20 mouse cellular contexts compared by ENCODE assay signal in genomic region chr2:75202587-75203220, GRCm38 (mm10).
DNase-seq lines count a peak whose midpoint lies in the region; ATAC-seq and TF ChIP-seq lines count a peak whose summit lies in the region.
"Had no signal": no experiment of that assay in that cellular context is flagged by ENCODE, and none has a peak within 500 bp of the region (broad histone marks: within the 10 kb centered on the region; RNA-seq: fewer than 3 reads in every experiment).

No protein-coding gene starts in this region.

- H3K36me3 ChIP-seq in hindbrain, embryonic 13.5 days = no peaks in the 10 kb centered on the region
- H3K36me3 ChIP-seq in hindbrain, postnatal 0 days (ENCODE audit: insufficient read depth, low read length) = no peaks in the 10 kb centered on the region
- no peaks in the 10 kb centered on the region for H3K36me3 ChIP-seq in kidney, embryonic 16.5 days (ENCODE audit: insufficient read depth, low read length)
- H3K36me3 ChIP-seq in limb, embryonic 10.5 days = no peaks in the 10 kb centered on the region
- H3K36me3 ChIP-seq: forebrain, embryonic 10.5 days; midbrain, embryonic 12.5 days; neural tube, embryonic 13.5 days had no signal

- H3K4me2 ChIP-seq in hindbrain, embryonic 13.5 days = no peak overlapping the region
- H3K4me2 ChIP-seq in hindbrain, postnatal 0 days (ENCODE audit: low read depth, low read length) = no peak overlapping the region
- H3K4me2 ChIP-seq in kidney, embryonic 16.5 days (replicated peaks; ENCODE audit: low read depth, low read length) = no peak overlapping the region
- H3K4me2 ChIP-seq: hindbrain, embryonic 14.5 days; liver, embryonic 11.5 days; midbrain, embryonic 12.5 days; neural tube, embryonic 13.5 days had no signal

- H3K4me1 ChIP-seq in hindbrain, embryonic 13.5 days (replicated peaks) = peaks cover 5% of the 10 kb centered on the region
- no peaks in the 10 kb centered on the region for H3K4me1 ChIP-seq in hindbrain, postnatal 0 days (ENCODE audit: insufficient read depth, low read length)
- H3K4me1 ChIP-seq in kidney, embryonic 16.5 days (ENCODE audit: insufficient read depth, low read length) = peaks cover 6% of the 10 kb centered on the region
- H3K4me1 ChIP-seq in limb, embryonic 10.5 days = peaks cover 56% of the 10 kb centered on the region
- H3K4me1 ChIP-seq: midbrain, embryonic 12.5 days had no signal

- no peak for DNase-seq in hindbrain, postnatal 0 days (ENCODE audit: low spot score)
- peak; percentile 15 for DNase-seq in retina, postnatal 1 day
- no peak for DNase-seq in retina, embryonic 14.5 days (ENCODE audit: low spot score)
- DNase-seq in limb, embryonic 10.5 days (ENCODE audit: low spot score) = no peak
- no peak for DNase-seq in gastrocnemius, postnatal 4 days (ENCODE audit: low spot score in 2 of 2)
- DNase-seq in adrenal gland, adult 2 months = no peak
- DNase-seq: adrenal gland, postnatal 14 days; cerebellum, postnatal 14 days; gastrocnemius, postnatal 14 days; lung, adult 18-20 months; right cerebral cortex, adult 18-20 months had no signal

- no peak for TF ChIP-seq CTCF in hindbrain, postnatal 0 days (IDR thresholded peaks at IDR 0.05; ENCODE audit: low read depth)

- H3K9ac ChIP-seq in hindbrain, embryonic 13.5 days = no peak overlapping the region
- no peak overlapping the region for H3K9ac ChIP-seq in hindbrain, postnatal 0 days (replicated peaks; ENCODE audit: low read length)
- H3K9ac ChIP-seq in kidney, embryonic 16.5 days (replicated peaks; ENCODE audit: low read length) = no peak overlapping the region
- H3K9ac ChIP-seq: hindbrain, embryonic 14.5 days; midbrain, embryonic 12.5 days; neural tube, embryonic 13.5 days had no signal

- H3K9me3 ChIP-seq in hindbrain, embryonic 13.5 days = no peaks in the 10 kb centered on the region
- H3K9me3 ChIP-seq in hindbrain, postnatal 0 days (ENCODE audit: low read length) = no peaks in the 10 kb centered on the region
- H3K9me3 ChIP-seq in kidney, embryonic 16.5 days (ENCODE audit: low read length) = no peaks in the 10 kb centered on the region
- no peaks in the 10 kb centered on the region for H3K9me3 ChIP-seq in limb, embryonic 10.5 days (replicated peaks)
- H3K9me3 ChIP-seq: forebrain, embryonic 10.5 days; midbrain, embryonic 12.5 days; neural tube, embryonic 13.5 days had no signal

- no peak for ATAC-seq in hindbrain, embryonic 13.5 days (ENCODE audit: low FRiP score)
- no peak for ATAC-seq in hindbrain, postnatal 0 days
- ATAC-seq in kidney, embryonic 16.5 days (ENCODE audit: low FRiP score, low TSS enrichment) = peak; percentile 89
- ATAC-seq: forebrain, embryonic 16.5 days had no signal

- H3K27me3 ChIP-seq in hindbrain, embryonic 13.5 days = no peaks in the 10 kb centered on the region
- no peaks in the 10 kb centered on the region for H3K27me3 ChIP-seq in hindbrain, postnatal 0 days (ENCODE audit: insufficient read depth, low read length)
- no peaks in the 10 kb centered on the region for H3K27me3 ChIP-seq in kidney, embryonic 16.5 days (ENCODE audit: insufficient read depth, low read length)
- no peaks in the 10 kb centered on the region for H3K27me3 ChIP-seq in limb, embryonic 10.5 days (ENCODE audit: low read depth, poor library complexity, severe bottlenecking)
- H3K27me3 ChIP-seq: midbrain, embryonic 12.5 days; neural tube, embryonic 13.5 days had no signal

- H3K27ac ChIP-seq in hindbrain, embryonic 13.5 days = 0 out of 2 replicates have a peak overlapping the region, but pooled peaks have one; percentile 55
- H3K27ac ChIP-seq in hindbrain, postnatal 0 days = no peak overlapping the region
- no peak overlapping the region for H3K27ac ChIP-seq in kidney, embryonic 16.5 days (ENCODE audit: low read length)
- H3K27ac ChIP-seq in limb, embryonic 10.5 days = peak overlapping the region; percentile 25; the same call in 1 of the 2 replicates
- H3K27ac ChIP-seq: forebrain, embryonic 10.5 days; hindbrain, embryonic 14.5 days; midbrain, embryonic 12.5 days; neural tube, embryonic 13.5 days had no signal

- no peak overlapping the region for H3K4me3 ChIP-seq in hindbrain, embryonic 13.5 days
- no peak overlapping the region for H3K4me3 ChIP-seq in hindbrain, postnatal 0 days (ENCODE audit: low read length)
- no peak overlapping the region for H3K4me3 ChIP-seq in kidney, embryonic 16.5 days (ENCODE audit: low read length)
- no peak overlapping the region for H3K4me3 ChIP-seq in limb, embryonic 10.5 days
- H3K4me3 ChIP-seq: forebrain, embryonic 10.5 days; midbrain, embryonic 12.5 days; myocyte; neural tube, embryonic 13.5 days had no signal

- 56% methylated on average over 7 of the region's 7 CpGs for WGBS in hindbrain, embryonic 13.5 days
- WGBS in hindbrain, postnatal 0 days = 61% methylated on average over 7 of the region's 7 CpGs
- WGBS in kidney, embryonic 16.5 days = 29% methylated on average over 7 of the region's 7 CpGs
- 27% methylated on average over 7 of the region's 7 CpGs for WGBS in limb, embryonic 10.5 days

Comparison
In these comparisons a context has a peak if more than half of its experiments do, and no peak if none do; other contexts are left out.
1. H3K27ac ChIP-seq: peak in hindbrain, embryonic 13.5 days (single experiment) and limb, embryonic 10.5 days (single experiment); none in hindbrain, postnatal 0 days (single experiment) and kidney, embryonic 16.5 days (single experiment).